Mouse (Mus musculus) MEL (cell line): ENCODE data around the gene Gls2. TPM values are rescaled to one million over a fixed set of nuclear protein-coding genes. Genes with fewer than 3 reads are reported as not detected.
A peak's percentile ranks its signal among the peaks of the same experiment; 100 is the strongest.

Experiments
- DNase-seq: peaks from one replicate; pipeline ENCODE4 v3.0.0; 2011; ENCODE audit warnings: low read depth, low spot score
- H3K27ac ChIP-seq: 2 replicates; pipeline ENCODE4 v1.5.1; 2012; ENCODE audit warnings: low read depth, mild to moderate bottlenecking, control low read depth, low read length, moderate library complexity; ENCODE audit not compliant: control insufficient read depth
- H3K27me3 ChIP-seq, 2 experiments: fragments of 150-350 bp in 1 of 2; sonication (generic) in 1 of 2; 2 replicates each; pipeline ENCODE4 v1.6.1; 2012; ENCODE audit warnings: low read length in 2 of 2, mild to moderate bottlenecking in 2 of 2, improper control_type of control experiment in 1 of 2, moderate library complexity in 1 of 2; ENCODE audit not compliant: insufficient read depth in 2 of 2, control insufficient read depth in 1 of 2
- H3K36me3 ChIP-seq, 2 experiments: 2 replicates each; pipeline ENCODE4 v1.6.1; 2012 to 2014; ENCODE audit warnings: low read length in 2 of 2, improper control_type of control experiment in 1 of 2, inconsistent platforms in 1 of 2, mild to moderate bottlenecking in 1 of 2; ENCODE audit not compliant: insufficient read depth in 2 of 2, control insufficient read depth in 1 of 2
- H3K4me1 ChIP-seq, 2 experiments: fragments of 150-350 bp in 1 of 2; sonication (generic) in 1 of 2; 2 replicates each; pipeline ENCODE4 v1.6.1; 2012; ENCODE audit warnings: low read length in 2 of 2, improper control_type of control experiment in 1 of 2, mild to moderate bottlenecking in 1 of 2; ENCODE audit not compliant: insufficient read depth in 2 of 2, control insufficient read depth in 1 of 2
- H3K4me3 ChIP-seq, 2 experiments: fragments of 150-350 bp in 1 of 2; sonication (generic) in 1 of 2; 2 replicates each; pipeline ENCODE4 v1.5.1; 2012; ENCODE audit warnings: low read depth in 2 of 2, low read length in 2 of 2, mild to moderate bottlenecking in 2 of 2, moderate library complexity in 2 of 2, control low read depth in 1 of 2, improper control_type of control experiment in 1 of 2; ENCODE audit not compliant: control insufficient read depth in 1 of 2, insufficient read depth in 1 of 2
- H3K79me2 ChIP-seq: 2 replicates; pipeline ENCODE4 v1.6.1; 2012; ENCODE audit warnings: mild to moderate bottlenecking, low read length, moderate library complexity; ENCODE audit not compliant: control insufficient read depth, poor library complexity, insufficient read depth
- H3K9ac ChIP-seq: 2 replicates; pipeline ENCODE4 v1.6.1; 2012; ENCODE audit warnings: low read depth, mild to moderate bottlenecking, control low read depth, low read length, moderate library complexity; ENCODE audit not compliant: control insufficient read depth, poor library complexity, severe bottlenecking
- H3K9me3 ChIP-seq: fragments of 150-350 bp; sonication (generic); replicated peaks from 2 replicates; pipeline ENCODE4 v1.6.1; 2012; ENCODE audit warnings: mild to moderate bottlenecking, low read length, improper control_type of control experiment, moderate library complexity; ENCODE audit not compliant: insufficient read depth
- CHD1 ChIP-seq: IDR thresholded peaks from 2 replicates; pipeline ENCODE4 v1.6.1; 2012; ENCODE audit warnings: low read depth, mild to moderate bottlenecking, inconsistent platforms, low read length, improper control_type of control experiment
- CTCF ChIP-seq, 3 experiments: IDR thresholded peaks in 2 of 3; conservative IDR thresholded peaks in 1 of 3; 2 replicates each; pipeline ENCODE4 v1.5.1; 2011 to 2012; ENCODE audit warnings: low read length in 3 of 3, low read depth in 2 of 3, mild to moderate bottlenecking in 2 of 3, improper control_type of control experiment in 1 of 3, inconsistent platforms in 1 of 3, mixed read lengths in 1 of 3, moderate library complexity in 1 of 3; ENCODE audit not compliant: control insufficient read depth in 1 of 3, insufficient read depth in 1 of 3, poor library complexity in 1 of 3, severe bottlenecking in 1 of 3
- ELF1 ChIP-seq: IDR thresholded peaks from 2 replicates; pipeline ENCODE4 v1.6.1; 2014; ENCODE audit warnings: low read depth, mild to moderate bottlenecking, inconsistent platforms, low read length, improper control_type of control experiment, moderate library complexity
- EP300 ChIP-seq, 2 experiments: IDR thresholded peaks; 2 replicates each; pipeline ENCODE4 v1.6.1; 2011; ENCODE audit warnings: improper control_type of control experiment in 2 of 2, low read length in 2 of 2, low read depth in 1 of 2, mild to moderate bottlenecking in 1 of 2
- ETS1 ChIP-seq: IDR thresholded peaks from 2 replicates; pipeline ENCODE4 v1.6.1; 2012; ENCODE audit warnings: low read depth, mild to moderate bottlenecking, inconsistent platforms, low read length, improper control_type of control experiment, moderate library complexity
- GABPA ChIP-seq: IDR thresholded peaks from 2 replicates; pipeline ENCODE4 v1.6.1; 2012; ENCODE audit warnings: low read depth, mild to moderate bottlenecking, inconsistent platforms, low read length, improper control_type of control experiment, moderate library complexity
- HCFC1 ChIP-seq: IDR thresholded peaks from 2 replicates; pipeline ENCODE4 v1.6.1; 2012; ENCODE audit warnings: low read depth, mild to moderate bottlenecking, inconsistent platforms, low read length, improper control_type of control experiment, moderate library complexity
- MAX ChIP-seq: IDR thresholded peaks from 2 replicates; pipeline ENCODE4 v1.6.1; 2011; ENCODE audit warnings: low read length, improper control_type of control experiment
- MAZ ChIP-seq: IDR thresholded peaks from 2 replicates; pipeline ENCODE4 v1.6.1; 2012; ENCODE audit warnings: low read depth, mild to moderate bottlenecking, inconsistent platforms, low read length, improper control_type of control experiment
- MXI1 ChIP-seq: IDR thresholded peaks from 2 replicates; pipeline ENCODE4 v1.6.1; 2011; ENCODE audit warnings: mild to moderate bottlenecking, low read depth, low read length, improper control_type of control experiment
- MYB ChIP-seq: IDR thresholded peaks from 2 replicates; pipeline ENCODE4 v1.6.1; 2011; ENCODE audit warnings: mild to moderate bottlenecking, low read depth, low read length, improper control_type of control experiment
- MYC ChIP-seq: IDR thresholded peaks from 2 replicates; pipeline ENCODE4 v1.6.1; 2011; ENCODE audit warnings: low read depth, mild to moderate bottlenecking, low read length, improper control_type of control experiment, moderate library complexity
- POLR2AphosphoS2 ChIP-seq: IDR thresholded peaks from 2 replicates; pipeline ENCODE4 v1.6.1; 2011; ENCODE audit warnings: low read length, improper control_type of control experiment
- POLR2AphosphoS5 ChIP-seq: IDR thresholded peaks from 2 replicates; pipeline ENCODE4 v1.6.1; 2012; ENCODE audit warnings: low read depth, borderline replicate concordance, mild to moderate bottlenecking, inconsistent platforms, low read length, moderate library complexity, mixed read lengths
- RAD21 ChIP-seq: IDR thresholded peaks from 2 replicates; pipeline ENCODE4 v1.6.1; 2011; ENCODE audit warnings: mild to moderate bottlenecking, low read depth, low read length, improper control_type of control experiment
- RCOR1 ChIP-seq: IDR thresholded peaks from 2 replicates; pipeline ENCODE4 v1.6.1; 2012; ENCODE audit warnings: low read depth, mild to moderate bottlenecking, inconsistent platforms, low read length, improper control_type of control experiment
- SIN3A ChIP-seq: IDR thresholded peaks from 2 replicates; pipeline ENCODE4 v1.6.1; 2012; ENCODE audit warnings: low read length, improper control_type of control experiment, inconsistent platforms
- SMC3 ChIP-seq: IDR thresholded peaks from 2 replicates; pipeline ENCODE4 v1.6.1; 2011; ENCODE audit warnings: low read depth, low read length, improper control_type of control experiment
- TBP ChIP-seq: IDR thresholded peaks from 2 replicates; pipeline ENCODE4 v1.8.0; 2011; ENCODE audit warnings: low read depth, low read length, improper control_type of control experiment
- ZC3H11A ChIP-seq: IDR thresholded peaks from 2 replicates; pipeline ENCODE4 v1.6.1; 2012; ENCODE audit warnings: low read depth, mild to moderate bottlenecking, inconsistent platforms, low read length, improper control_type of control experiment
- ZKSCAN1 ChIP-seq: IDR thresholded peaks from 2 replicates; pipeline ENCODE4 v1.6.1; 2012; ENCODE audit warnings: low read depth, mild to moderate bottlenecking, inconsistent platforms, low read length, improper control_type of control experiment, moderate library complexity
- polyA plus RNA-seq, 2 experiments: library from polyadenylated mRNA; stranded (reverse) in 1 of 2; unstranded in 1 of 2; fragments of >175 nt in 1 of 2; fragments of >200 nt in 1 of 2; gene quantifications; 2 replicates each; pipeline versions ENCODE4 v1.2.1 to v1.2.4; 2012; ENCODE audit warnings: low replicate concordance in 2 of 2, low read depth in 1 of 2; ENCODE audit not compliant: insufficient read length in 2 of 2, insufficient read depth in 1 of 2, missing spikeins in 1 of 2
- total RNA-seq: library from RNA; depleted of rRNA; stranded (reverse); fragments of 300-350 nt; gene quantifications from 2 replicates; pipeline ENCODE4 v1.2.3, GENCODE M21; 2012

The Gls2 gene
- total and polyA plus RNA-seq, 3 experiments: 11.8 to 17.8 TPM; not detected in 1

- DNase-seq: no peak
- Histone ChIP-seq H3K4me3 (no peak overlapping the region), H3K79me2 (no peaks in the 10 kb centered on the region), H3K27me3 (no peaks in the 10 kb centered on the region), H3K27ac (no peak overlapping the region), H3K9ac (no peak overlapping the region), H3K4me1 (peaks cover 0 to 14% of the 10 kb centered on the region in 2 experiments; a peak in 3 of 4 replicates), H3K36me3 (peaks cover 0 to 13% of the 10 kb centered on the region in 2 experiments; a peak in 2 of 4 replicates), H3K9me3 (no peaks in the 10 kb centered on the region)
- TF ChIP-seq ELF1 (no peak), POLR2AphosphoS5 (no peak), HCFC1 (no peak), MAZ (no peak)
These were observed 10.0 kb upstream of the Gls2 start for GRCm38 (mm10) chr10:128184296-128184695.

- peaks cover 0 to 14% of the 10 kb centered on the region in 2 experiments; a peak in 3 of 4 replicates for H3K4me1 ChIP-seq
- no peak overlapping the region for H3K9ac ChIP-seq
- H3K27me3 ChIP-seq: no peaks in the 10 kb centered on the region
- H3K36me3 ChIP-seq: peaks cover 0 to 13% of the 10 kb centered on the region in 2 experiments; a peak in 2 of 4 replicates
- no peak for TF ChIP-seq MYB
- 0 out of 2 replicates have a peak, but pooled peaks have one; percentile 20 for TF ChIP-seq MXI1
- TF ChIP-seq GABPA: no peak
- 0 out of 4 replicates have a peak, but pooled peaks of 1 of the 2 experiments have one; percentile 21 for TF ChIP-seq EP300 (IDR thresholded peaks at IDR 0.05; ENCODE audit: low read depth in 1 of 2, low read length in 2 of 2)
- TF ChIP-seq MYC: peak; percentile 20; the same call in 1 of the 2 replicates
- peak; percentile 33; the same call in 1 of the 2 replicates for TF ChIP-seq MAX
- no peak for TF ChIP-seq TBP
- no peaks in the 10 kb centered on the region for H3K9me3 ChIP-seq
- H3K79me2 ChIP-seq: no peaks in the 10 kb centered on the region
- H3K4me3 ChIP-seq: no peak overlapping the region
- peak; percentile 60 for DNase-seq
- H3K27ac ChIP-seq: peak overlapping the region; percentile 35; the same call in 1 of the 2 replicates
These were observed 8.8 kb upstream of the Gls2 start for GRCm38 (mm10) chr10:128185277-128185940.

- Histone ChIP-seq H3K79me2 (no peaks in the 10 kb centered on the region), H3K27me3 (no peaks in the 10 kb centered on the region), H3K9me3 (no peaks in the 10 kb centered on the region), H3K4me1 (peaks cover under 1 to 14% of the 10 kb centered on the region in 2 experiments), H3K4me3 (no peak overlapping the region), H3K36me3 (peaks cover 0 to 13% of the 10 kb centered on the region in 2 experiments; a peak in 2 of 4 replicates), H3K9ac (no peak overlapping the region), H3K27ac (no peak overlapping the region)
- TF ChIP-seq TBP: 0 out of 2 replicates have a peak, but pooled peaks have one; percentile 29
- no peak for TF ChIP-seq POLR2AphosphoS2
- no peak for TF ChIP-seq CHD1
- peak; percentile 83 for TF ChIP-seq SMC3
- peak; percentile 81 for TF ChIP-seq SIN3A
- TF ChIP-seq ELF1: no peak
- TF ChIP-seq ZKSCAN1: no peak
- peak; percentile 57 for TF ChIP-seq MAX
- TF ChIP-seq RAD21: peak; percentile 96
- no peak for TF ChIP-seq POLR2AphosphoS5
- TF ChIP-seq CTCF (IDR thresholded peaks at IDR 0.05 in 2 of 3, conservative IDR thresholded peaks at IDR 0.05 in 1 of 3; ENCODE audit: control insufficient read depth in 1 of 3, insufficient read depth in 1 of 3, low read depth in 2 of 3, low read length in 3 of 3, poor library complexity in 1 of 3, severe bottlenecking in 1 of 3): peak in 2 of 3 experiments; percentile 87 to 99
- TF ChIP-seq MYC: 0 out of 2 replicates have a peak, but pooled peaks have one; percentile 66
- TF ChIP-seq ETS1: no peak
- TF ChIP-seq ZC3H11A: peak; percentile 76
- no peak for TF ChIP-seq RCOR1
- peak; percentile 91 for DNase-seq
These were observed 8.3 kb upstream of the Gls2 start for GRCm38 (mm10) chr10:128185959-128186358.
